Mouse (Mus musculus) gastrocnemius, adult 2 months (tissue): ENCODE results near the gene Sema4d. TPM values are rescaled to one million over a fixed set of nuclear protein-coding genes. Genes with fewer than 3 reads are reported as not detected.
A peak's percentile ranks its signal among the peaks of the same experiment; 100 is the strongest.
"Not testable (repeated sequence)": the region's sequence is repeated elsewhere in the genome, so short reads cannot be mapped to it uniquely, and the experiment has no call there.

Experiments used
- DNase-seq: peaks from one replicate; pipeline ENCODE4 v3.0.0; 2022
- H3K27ac ChIP-seq: fragments of 200-600 bp; 2 replicates; pipeline ENCODE4 v1.8.1; 2022; ENCODE audit warnings: mild to moderate bottlenecking
- H3K4me3 ChIP-seq: fragments of 200-600 bp; 2 replicates; pipeline ENCODE4 v1.8.1; 2022; ENCODE audit warnings: mild to moderate bottlenecking, moderate library complexity
- CTCF ChIP-seq: fragments of 200-600 bp; IDR thresholded peaks from 2 replicates; pipeline ENCODE4 v1.8.1; 2022; ENCODE audit warnings: antibody characterized with exemption, mild to moderate bottlenecking, moderate library complexity
- intact Hi-C: fragments of 180-260 bp; cut with DNase I; formaldehyde crosslinking; loops from one replicate; pipeline ENCODE4 v1.15.1; 2025
- long read RNA-seq, 2 experiments: library from polyadenylated mRNA; stranded (forward); transcript quantifications; one replicate each; pipeline ENCODE4 v2.0.0; 2021
- total RNA-seq, 2 experiments: library from RNA; stranded (reverse); gene quantifications; 2 replicates each; pipeline ENCODE4 v1.2.3; 2021

The Sema4d gene
- total RNA-seq, result 100 to 1,000 TPM; 110 to 132 TPM
- long read RNA-seq, experiment 1, full-length matches to known transcripts, result 1 of 126 reads
- long read RNA-seq, experiment 1, partial matches to known transcripts, result 31 of 126 reads
- long read RNA-seq, experiment 1, other reads (novel, unspliced or antisense), result 94 of 126 reads
- long read RNA-seq, experiment 2, full-length matches to known transcripts, result 6 of 163 reads
- long read RNA-seq, experiment 2, partial matches to known transcripts, result 21 of 163 reads
- long read RNA-seq, experiment 2, other reads (novel, unspliced or antisense), result 136 of 163 reads

- no peak for TF ChIP-seq CTCF
- peak within 1 kb of the TSS; percentile 88 for H3K4me3 ChIP-seq
- peak; percentile 71 for DNase-seq
- intact Hi-C loops, result no loop called here
- peak within 1 kb of the TSS; percentile 90 for H3K27ac ChIP-seq
These were observed at the start of gene Sema4d for GRCm38 (mm10) chr13:51793425-51793891. Gene Sema4d (minus strand): TSS chr13:51793747.

- no peak for DNase-seq
- no peak for TF ChIP-seq CTCF
- Histone ChIP-seq H3K27ac (no peak overlapping the region), H3K4me3 (no peak overlapping the region)
- intact Hi-C loops, result no loop called here
These were observed 49.8 kb upstream of the Sema4d start for GRCm38 (mm10) chr13:51843298-51843697.

- intact Hi-C loops, result no loop called here
- H3K4me3 ChIP-seq, result peak overlapping the region; percentile 47
- no peak overlapping the region for H3K27ac ChIP-seq
- no peak for DNase-seq
- no peak for TF ChIP-seq CTCF
These were observed 49.2 kb upstream of the Sema4d start for GRCm38 (mm10) chr13:51842773-51843172.

GRCm38 (mm10) chr13:51842191-51842590 lies 48.6 kb upstream of the Sema4d start:
- H3K4me3 ChIP-seq, result no peak overlapping the region; the same call in 1 of the 2 replicates
- no peak for TF ChIP-seq CTCF
- no peak overlapping the region for H3K27ac ChIP-seq
- DNase-seq, result no peak
- intact Hi-C loops, result no loop called here

GRCm38 (mm10) chr13:51841541-51842115 lies 48.1 kb upstream of the Sema4d start:
- TF ChIP-seq CTCF, result no peak
- H3K27ac ChIP-seq, result no peak overlapping the region
- intact Hi-C loops, result no loop called here

GRCm38 (mm10) chr13:51840702-51841101 lies 47.2 kb upstream of the Sema4d start:
- no peak for TF ChIP-seq CTCF
- Histone ChIP-seq H3K27ac (no peak overlapping the region), H3K4me3 (no peak overlapping the region)
- DNase-seq, result no peak
- intact Hi-C loops, result no loop called here

More at GRCm38 (mm10) chr13:51841541-51842115, 48.1 kb upstream of the Sema4d start:
- H3K4me3 ChIP-seq, result no peak overlapping the region
- no peak for DNase-seq

- Histone ChIP-seq H3K27ac (no peak overlapping the region), H3K4me3 (no peak overlapping the region)
- intact Hi-C loops, result loop anchor here (1.0 kb wide), 1 partner anchor 384 kb away; no protein-coding TSS in a partner anchor
- peak; percentile 92; the same call in 1 of the 2 replicates for TF ChIP-seq CTCF
- no peak for DNase-seq
These were observed 45.9 kb upstream of the Sema4d start for GRCm38 (mm10) chr13:51839250-51840026.

- TF ChIP-seq CTCF, result no peak
- Histone ChIP-seq H3K27ac (no peak overlapping the region), H3K4me3 (no peak overlapping the region)
- no peak for DNase-seq
- intact Hi-C loops, result no loop called here
These were observed 43.9 kb upstream of the Sema4d start for GRCm38 (mm10) chr13:51837402-51837801.

- intact Hi-C loops, H3K4me3 ChIP-seq, DNase-seq, H3K27ac ChIP-seq: not testable (repeated sequence)
These were observed 41.7 kb upstream of the Sema4d start for GRCm38 (mm10) chr13:51835208-51835607.

- H3K27ac ChIP-seq, result no peak overlapping the region
- H3K4me3 ChIP-seq, result no peak overlapping the region
- no peak for TF ChIP-seq CTCF
- DNase-seq, result no peak
- intact Hi-C loops, result loop anchor here (5.0 kb wide), 1 partner anchor 703 kb away; no protein-coding TSS in a partner anchor
These were observed 41.0 kb upstream of the Sema4d start for GRCm38 (mm10) chr13:51834520-51834919.

GRCm38 (mm10) chr13:51834024-51834423 lies 40.5 kb upstream of the Sema4d start:
- intact Hi-C loops, result loop anchor here (5.0 kb wide), 1 partner anchor 703 kb away; no protein-coding TSS in a partner anchor

GRCm38 (mm10) chr13:51833611-51834010 lies 40.1 kb upstream of the Sema4d start:
- intact Hi-C loops, result loop anchor here (5.0 kb wide), 1 partner anchor 704 kb away; no protein-coding TSS in a partner anchor
- no peak overlapping the region for H3K4me3 ChIP-seq
- H3K27ac ChIP-seq, result no peak overlapping the region
- TF ChIP-seq CTCF, result no peak
- no peak for DNase-seq

More at GRCm38 (mm10) chr13:51834024-51834423, 40.5 kb upstream of the Sema4d start:
- DNase-seq, H3K4me3 ChIP-seq, H3K27ac ChIP-seq: not testable (repeated sequence)
- peak; percentile 8; the same call in 1 of the 2 replicates for TF ChIP-seq CTCF
